Mouse (Mus musculus): ENCODE measurements at regions not wholly inside any gene's neighbourhood (a gene's known extent, or its start where the extent isn't known, plus 50 kb on each side); places are given as distances from the start of the nearest gene placed in this dataset.

GRCm38 (mm10) chr6:127341604-127342003, 105.0 kb upstream of the Parp11 start:
- no peak for DNase-seq (ENCODE audit: low read depth, low spot score)

GRCm38 (mm10) chr6:127348770-127349409, 97.8 kb upstream of the Parp11 start:
- no peak for DNase-seq (ENCODE audit: low read depth, low spot score)

GRCm38 (mm10) chr6:127349479-127350110, 97.0 kb upstream of the Parp11 start:
- DNase-seq (ENCODE audit: low read depth, low spot score) = no peak

- no peak for DNase-seq (ENCODE audit: low read depth, low spot score)
These were observed 94.9 kb upstream of the Parp11 start for GRCm38 (mm10) chr6:127351691-127352090.

GRCm38 (mm10) chr6:127355112-127355511, 91.5 kb upstream of the Parp11 start:
- no peak for DNase-seq (ENCODE audit: low read depth, low spot score)

GRCm38 (mm10) chr6:127356442-127356841, 90.2 kb upstream of the Parp11 start:
- no peak for DNase-seq (ENCODE audit: low read depth, low spot score)

- no peak for DNase-seq (ENCODE audit: low read depth, low spot score)
These were observed 87.8 kb upstream of the Parp11 start for GRCm38 (mm10) chr6:127358805-127359204.

GRCm38 (mm10) chr6:127359391-127359874, 87.2 kb upstream of the Parp11 start:
- peak; percentile 65 for DNase-seq (ENCODE audit: low read depth, low spot score)

- no peak for DNase-seq (ENCODE audit: low read depth, low spot score)
These were observed 84.5 kb upstream of the Parp11 start for GRCm38 (mm10) chr6:127362166-127362565.

- no peak for DNase-seq (ENCODE audit: low read depth, low spot score)
These were observed 83.5 kb upstream of the Parp11 start for GRCm38 (mm10) chr6:127362966-127363752.

- DNase-seq (ENCODE audit: low read depth, low spot score) = no peak
These were observed 82.6 kb upstream of the Parp11 start for GRCm38 (mm10) chr6:127363871-127364590.

- no peak for DNase-seq (ENCODE audit: low read depth, low spot score)
These were observed 82.0 kb upstream of the Parp11 start for GRCm38 (mm10) chr6:127364591-127365187.

GRCm38 (mm10) chr6:127365246-127365645, 81.4 kb upstream of the Parp11 start:
- no peak for DNase-seq (ENCODE audit: low read depth, low spot score)

- no peak for DNase-seq (ENCODE audit: low read depth, low spot score)
These were observed 81.0 kb upstream of the Parp11 start for GRCm38 (mm10) chr6:127365651-127366050.

- DNase-seq (ENCODE audit: low read depth, low spot score) = no peak
These were observed 73.6 kb upstream of the Parp11 start for GRCm38 (mm10) chr6:127373052-127373451.

GRCm38 (mm10) chr6:127373797-127374463, 72.7 kb upstream of the Parp11 start:
- no peak for DNase-seq (ENCODE audit: low read depth, low spot score)

- DNase-seq (ENCODE audit: low read depth, low spot score) = no peak
These were observed 72.0 kb upstream of the Parp11 start for GRCm38 (mm10) chr6:127374464-127375143.

GRCm38 (mm10) chr6:127375144-127375529, 71.5 kb upstream of the Parp11 start:
- no peak for DNase-seq (ENCODE audit: low read depth, low spot score)

- no peak for DNase-seq (ENCODE audit: low read depth, low spot score)
These were observed 70.9 kb upstream of the Parp11 start for GRCm38 (mm10) chr6:127375711-127376199.

GRCm38 (mm10) chr6:127378701-127379100, 67.9 kb upstream of the Parp11 start:
- DNase-seq (ENCODE audit: low read depth, low spot score) = no peak
